Mouse (Mus musculus) hindbrain, embryonic 11.5 days (tissue): ENCODE results near the gene Skp2. TPM values are rescaled to one million over a fixed set of nuclear protein-coding genes. Genes with fewer than 3 reads are reported as not detected.
A peak's percentile ranks its signal among the peaks of the same experiment; 100 is the strongest.

Experiments used
- ATAC-seq: fragments of 200-750 bp; cut with Nextera tagmentation; 2 replicates; pipeline ENCODE4 v1.8.0; 2017; ENCODE audit warnings: mild to moderate bottlenecking, moderate TSS enrichment, moderate library complexity; ENCODE audit not compliant: low FRiP score
- DNase-seq: peaks from one replicate; pipeline ENCODE4 v3.0.0-alpha.2; 2015; ENCODE audit warnings: low spot score
- H3K27ac ChIP-seq: fragments of 300-500 bp; sonication (generic); 2 replicates; pipeline ENCODE4 v1.5.1; 2014; ENCODE audit warnings: mild to moderate bottlenecking, low read depth, low read length
- H3K27me3 ChIP-seq: fragments of 300-500 bp; sonication (generic); 2 replicates; pipeline ENCODE4 v1.6.1; 2014; ENCODE audit warnings: mild to moderate bottlenecking, low read length, moderate library complexity, mixed read lengths; ENCODE audit not compliant: control insufficient read depth, insufficient read depth
- H3K36me3 ChIP-seq: fragments of 300-500 bp; sonication (generic); 2 replicates; pipeline ENCODE4 v1.6.1; 2014; ENCODE audit warnings: mild to moderate bottlenecking, low read length, moderate library complexity, mixed read lengths; ENCODE audit not compliant: control insufficient read depth, insufficient read depth
- H3K4me1 ChIP-seq: fragments of 300-500 bp; sonication (generic); replicated peaks from 2 replicates; pipeline ENCODE4 v1.6.1; 2014; ENCODE audit warnings: low read length, mixed read lengths; ENCODE audit not compliant: control insufficient read depth, insufficient read depth
- H3K4me2 ChIP-seq: fragments of 300-500 bp; sonication (generic); replicated peaks from 2 replicates; pipeline ENCODE4 v1.6.1; 2014; ENCODE audit warnings: mild to moderate bottlenecking, low read depth, low read length
- H3K4me3 ChIP-seq: fragments of 300-500 bp; sonication (generic); 2 replicates; pipeline ENCODE4 v1.5.1; 2014; ENCODE audit warnings: low read depth, low read length
- H3K9ac ChIP-seq: fragments of 300-500 bp; sonication (generic); 2 replicates; pipeline ENCODE4 v1.6.1; 2014; ENCODE audit warnings: low read depth, low read length
- H3K9me3 ChIP-seq: fragments of 300-500 bp; sonication (generic); 2 replicates; pipeline ENCODE4 v1.6.1; 2016; ENCODE audit warnings: low read length; ENCODE audit not compliant: control insufficient read depth
- whole genome bisulfite sequencing: fragments of 180-500 bp; shearing (Covaris S2); extraction: QIAGEN DNeasy Blood & Tissue Kit; methylation state at CpG from one replicate; pipeline ENCODE4 v1.1.7; 2014; 5-methylcytosine and 5-hydroxymethylcytosine counted together
- polyA plus RNA-seq: library from polyadenylated mRNA; unstranded; fragments of >200 nt; fragmentation: Nextera tagmentation; extraction: Ambion mirVana; gene quantifications from 2 replicates; pipeline ENCODE4 v1.2.1, GENCODE M21; 2014

Gene Skp2
- polyA plus RNA-seq, 1 experiment from 2014 or later, result 95.9 TPM

GRCm38 (mm10) chr15:9122989-9123388 lies 32.2 kb downstream of the Skp2 start:
- Histone ChIP-seq H3K27ac (no peak overlapping the region), H3K36me3 (peaks cover 10% of the 10 kb centered on the region; the same call in 1 of the 2 replicates), H3K9ac (no peak overlapping the region), H3K4me2 (no peak overlapping the region), H3K27me3 (no peaks in the 10 kb centered on the region), H3K9me3 (no peaks in the 10 kb centered on the region), H3K4me1 (no peaks in the 10 kb centered on the region), H3K4me3 (no peak overlapping the region)
- no peak for ATAC-seq
- 91% methylated on average over 4 of the region's 4 CpGs for WGBS
- no peak for DNase-seq

- H3K27ac ChIP-seq, result no peak overlapping the region
- no peaks in the 10 kb centered on the region for H3K9me3 ChIP-seq
- peak; percentile 54; the same call in 1 of the 2 replicates for ATAC-seq
- H3K4me1 ChIP-seq, result no peaks in the 10 kb centered on the region
- H3K4me2 ChIP-seq, result no peak overlapping the region
- peak; percentile 71 for DNase-seq
- H3K9ac ChIP-seq, result no peak overlapping the region
- WGBS, result 94% methylated on average over 2 of the region's 2 CpGs
- no peak overlapping the region for H3K4me3 ChIP-seq
- no peaks in the 10 kb centered on the region for H3K27me3 ChIP-seq
- peaks cover 10% of the 10 kb centered on the region; the same call in 1 of the 2 replicates for H3K36me3 ChIP-seq
These were observed 35.1 kb downstream of the Skp2 start for GRCm38 (mm10) chr15:9120081-9120480.

GRCm38 (mm10) chr15:9118852-9119251 lies 36.4 kb downstream of the Skp2 start:
- WGBS, result 86% methylated on average over 4 of the region's 4 CpGs
- no peak for DNase-seq
- H3K36me3 ChIP-seq, result peaks cover 7% of the 10 kb centered on the region

GRCm38 (mm10) chr15:9114599-9114998 lies 40.6 kb downstream of the Skp2 start:
- Histone ChIP-seq H3K27me3 (no peaks in the 10 kb centered on the region), H3K4me2 (no peak overlapping the region), H3K27ac (no peak overlapping the region), H3K9me3 (no peaks in the 10 kb centered on the region), H3K36me3 (peaks cover 7% of the 10 kb centered on the region), H3K4me1 (no peaks in the 10 kb centered on the region), H3K4me3 (no peak overlapping the region), H3K9ac (no peak overlapping the region)
- ATAC-seq (no peak), DNase-seq (no peak)
- WGBS, result 76% methylated on average over 5 of the region's 5 CpGs

More at GRCm38 (mm10) chr15:9118852-9119251, 36.4 kb downstream of the Skp2 start:
- peak; percentile 35; the same call in 1 of the 2 replicates for ATAC-seq
- no peaks in the 10 kb centered on the region for H3K27me3 ChIP-seq
- no peak overlapping the region for H3K4me3 ChIP-seq
- H3K9me3 ChIP-seq, result no peaks in the 10 kb centered on the region
- H3K4me1 ChIP-seq, result no peaks in the 10 kb centered on the region
- H3K27ac ChIP-seq, result no peak overlapping the region
- H3K9ac ChIP-seq, result no peak overlapping the region
- H3K4me2 ChIP-seq, result no peak overlapping the region

- no peaks in the 10 kb centered on the region for H3K4me1 ChIP-seq
- H3K36me3 ChIP-seq, result peaks cover 7% of the 10 kb centered on the region
- H3K27ac ChIP-seq, result no peak overlapping the region
- H3K4me3 ChIP-seq, result no peak overlapping the region
- H3K9me3 ChIP-seq, result no peaks in the 10 kb centered on the region
- no peak overlapping the region for H3K4me2 ChIP-seq
- no peak for DNase-seq
- no peak overlapping the region for H3K9ac ChIP-seq
- WGBS, result 80% methylated on average over 4 of the region's 4 CpGs
- no peaks in the 10 kb centered on the region for H3K27me3 ChIP-seq
- no peak for ATAC-seq
These were observed 41.1 kb downstream of the Skp2 start for GRCm38 (mm10) chr15:9114131-9114530.

GRCm38 (mm10) chr15:9113556-9113955 lies 41.7 kb downstream of the Skp2 start:
- Histone ChIP-seq H3K27me3 (no peaks in the 10 kb centered on the region), H3K4me2 (no peak overlapping the region), H3K9me3 (no peaks in the 10 kb centered on the region), H3K9ac (no peak overlapping the region), H3K36me3 (peaks cover 7% of the 10 kb centered on the region), H3K27ac (no peak overlapping the region), H3K4me1 (no peaks in the 10 kb centered on the region), H3K4me3 (no peak overlapping the region)
- ATAC-seq (no peak), DNase-seq (no peak)
- 93% methylated on average over 9 of the region's 9 CpGs for WGBS

GRCm38 (mm10) chr15:9111648-9112047 lies 43.6 kb downstream of the Skp2 start:
- WGBS, result 88% methylated on average over 3 of the region's 3 CpGs
- DNase-seq (no peak), ATAC-seq (no peak)
- peaks cover 7% of the 10 kb centered on the region for H3K36me3 ChIP-seq
- H3K4me2 ChIP-seq, result no peak overlapping the region
- H3K27me3 ChIP-seq, result no peaks in the 10 kb centered on the region
- H3K4me1 ChIP-seq, result no peaks in the 10 kb centered on the region
- no peaks in the 10 kb centered on the region for H3K9me3 ChIP-seq
- no peak overlapping the region for H3K27ac ChIP-seq
- H3K4me3 ChIP-seq, result no peak overlapping the region
- H3K9ac ChIP-seq, result no peak overlapping the region

- Histone ChIP-seq H3K27me3 (no peaks in the 10 kb centered on the region), H3K9me3 (no peaks in the 10 kb centered on the region), H3K4me1 (no peaks in the 10 kb centered on the region), H3K36me3 (peaks cover 7% of the 10 kb centered on the region), H3K27ac (no peak overlapping the region), H3K4me2 (no peak overlapping the region), H3K4me3 (no peak overlapping the region), H3K9ac (no peak overlapping the region)
- ATAC-seq (no peak), DNase-seq (no peak)
- 85% methylated on average over 6 of the region's 6 CpGs for WGBS
These were observed 44.5 kb downstream of the Skp2 start for GRCm38 (mm10) chr15:9110526-9111347.
